Mouse (Mus musculus): ENCODE measurements around the gene Ppp4r3a.

- no peak for TF ChIP-seq CTCF (IDR thresholded peaks at IDR 0.05; ENCODE audit: low read depth, low read length)
- TF ChIP-seq POLR2A (IDR thresholded peaks at IDR 0.05; ENCODE audit: borderline replicate concordance, low read depth, low read length): no peak
Measured at GRCm38 (mm10) chr12:101005665-101006420, 77.7 kb downstream of the Ppp4r3a start.

All from bone marrow macrophage, adult 2 months (primary cell).